Mouse (Mus musculus): ENCODE measurements at regions not wholly inside any gene's neighbourhood (a gene's known extent, or its start where the extent isn't known, plus 50 kb on each side); places are given as distances from the start of the nearest gene placed in this dataset.

GRCm38 (mm10) chr4:142390531-142391195, 151.5 kb upstream of the Kazn start:
- DNase-seq (ENCODE audit: low spot score): no peak
- H3K9ac ChIP-seq (ENCODE audit: low read length): no peak overlapping the region
- H3K9me3 ChIP-seq (ENCODE audit: control insufficient read depth, low read length): no peaks in the 10 kb centered on the region
- no peak overlapping the region for H3K27ac ChIP-seq (ENCODE audit: low read depth, low read length)
- H3K4me1 ChIP-seq (replicated peaks; ENCODE audit: control insufficient read depth, insufficient read depth, low read length): no peaks in the 10 kb centered on the region
- 85% methylated on average over 21 of the region's 21 CpGs for WGBS
- no peak for ATAC-seq (replicated peaks; ENCODE audit: low FRiP score)
- H3K36me3 ChIP-seq (ENCODE audit: control insufficient read depth, insufficient read depth, low read length): no peaks in the 10 kb centered on the region
- H3K4me3 ChIP-seq (ENCODE audit: low read depth, low read length): no peak overlapping the region
- H3K4me2 ChIP-seq (ENCODE audit: low read depth, low read length, severe bottlenecking): no peak overlapping the region
- no peaks in the 10 kb centered on the region for H3K27me3 ChIP-seq (ENCODE audit: control insufficient read depth, insufficient read depth, low read length)

DNA sequence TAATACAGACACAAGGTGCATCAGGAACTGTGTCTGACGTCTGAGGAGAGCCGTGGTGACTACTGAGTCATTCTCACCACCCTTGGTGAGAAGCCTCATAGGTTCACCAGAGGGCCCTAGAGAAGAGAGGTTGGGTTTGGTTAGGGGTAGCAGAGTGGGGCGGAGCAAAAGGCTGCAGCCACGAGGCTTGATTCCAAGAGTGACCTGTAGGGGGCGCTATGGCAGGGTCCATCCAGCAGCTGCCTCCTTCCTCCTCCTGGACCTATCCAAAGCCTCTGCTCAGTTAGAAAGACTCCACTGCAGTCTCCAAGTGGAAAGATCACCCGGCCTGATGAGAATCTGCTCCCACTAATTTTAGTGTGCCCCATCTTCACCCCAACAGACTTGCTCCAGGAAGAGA, 149.3 kb upstream of the Kazn start:
- no peak overlapping the region for H3K9ac ChIP-seq (ENCODE audit: low read length)
- H3K4me1 ChIP-seq (replicated peaks; ENCODE audit: control insufficient read depth, insufficient read depth, low read length): no peaks in the 10 kb centered on the region
- H3K4me3 ChIP-seq (ENCODE audit: low read depth, low read length): no peak overlapping the region
- no peak overlapping the region for H3K4me2 ChIP-seq (ENCODE audit: low read depth, low read length, severe bottlenecking)
- ATAC-seq (replicated peaks; ENCODE audit: low FRiP score) (no peak), DNase-seq (ENCODE audit: low spot score) (no peak)
- no peak overlapping the region for H3K27ac ChIP-seq (ENCODE audit: low read depth, low read length)
- 79% methylated on average over 6 of the region's 6 CpGs for WGBS
- no peaks in the 10 kb centered on the region for H3K9me3 ChIP-seq (ENCODE audit: control insufficient read depth, low read length)
- no peaks in the 10 kb centered on the region for H3K36me3 ChIP-seq (ENCODE audit: control insufficient read depth, insufficient read depth, low read length)
- H3K27me3 ChIP-seq (ENCODE audit: control insufficient read depth, insufficient read depth, low read length): no peaks in the 10 kb centered on the region

DNA sequence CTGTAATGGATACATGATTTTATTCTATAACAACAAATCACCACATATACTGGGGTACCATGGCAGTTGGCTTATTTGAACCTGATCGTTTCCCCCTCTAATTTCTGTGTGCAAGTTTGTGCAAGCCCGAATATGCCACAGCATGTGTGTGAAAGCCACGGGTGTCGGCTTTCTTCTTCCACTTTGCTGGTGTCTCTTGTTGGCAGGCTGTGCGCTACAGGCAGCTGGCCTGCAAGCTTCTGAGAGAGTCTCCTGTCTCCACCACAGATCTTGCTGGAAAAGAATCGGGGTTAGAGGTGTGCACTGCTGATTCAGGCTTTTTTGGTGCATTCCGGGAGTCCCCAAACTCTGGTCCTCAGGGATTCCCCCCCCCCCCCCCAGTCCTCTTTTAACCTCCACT, 142.0 kb upstream of the Kazn start:
- 0 out of 2 replicates have a peak, but pooled peaks cover 1% of the 10 kb centered on the region for H3K4me1 ChIP-seq (replicated peaks; ENCODE audit: control insufficient read depth, insufficient read depth, low read length)
- no peak overlapping the region for H3K4me3 ChIP-seq (ENCODE audit: low read depth, low read length)
- H3K4me2 ChIP-seq (ENCODE audit: low read depth, low read length, severe bottlenecking): no peak overlapping the region
- DNase-seq (ENCODE audit: low spot score): no peak
- no peak for ATAC-seq (replicated peaks; ENCODE audit: low FRiP score)
- no peak overlapping the region for H3K9ac ChIP-seq (ENCODE audit: low read length)
- no peaks in the 10 kb centered on the region for H3K36me3 ChIP-seq (ENCODE audit: control insufficient read depth, insufficient read depth, low read length)
- no peaks in the 10 kb centered on the region for H3K27me3 ChIP-seq (ENCODE audit: control insufficient read depth, insufficient read depth, low read length)
- H3K27ac ChIP-seq (ENCODE audit: low read depth, low read length): no peak overlapping the region
- H3K9me3 ChIP-seq (ENCODE audit: control insufficient read depth, low read length): no peaks in the 10 kb centered on the region
- 83% methylated on average over 7 of the region's 7 CpGs for WGBS

DNA sequence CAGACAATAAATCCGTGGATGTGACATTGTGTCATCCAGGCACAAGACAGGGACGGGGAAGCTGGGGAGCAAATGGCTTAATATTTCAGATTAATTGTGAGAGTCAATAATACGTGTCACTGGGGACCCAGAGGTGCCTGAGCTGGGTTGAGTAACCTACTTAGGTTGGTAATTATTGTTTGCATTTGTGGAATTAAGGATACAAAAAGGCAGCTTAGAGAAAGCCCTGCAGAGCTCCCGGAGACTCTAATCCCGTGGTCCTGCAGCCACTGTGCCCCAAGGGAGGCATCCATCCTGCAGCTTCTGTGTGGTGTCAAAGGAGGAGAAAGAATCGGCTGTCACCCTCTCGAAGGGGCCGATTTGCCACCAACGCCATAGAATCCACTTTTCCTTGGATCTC, 139.3 kb upstream of the Kazn start:
- no peak overlapping the region for H3K27ac ChIP-seq (ENCODE audit: low read depth, low read length)
- H3K4me2 ChIP-seq (ENCODE audit: low read depth, low read length, severe bottlenecking): no peak overlapping the region
- 12% methylated on average over 9 of the region's 9 CpGs for WGBS
- DNase-seq (ENCODE audit: low spot score): no peak
- no peaks in the 10 kb centered on the region for H3K27me3 ChIP-seq (ENCODE audit: control insufficient read depth, insufficient read depth, low read length)
- no peaks in the 10 kb centered on the region for H3K36me3 ChIP-seq (ENCODE audit: control insufficient read depth, insufficient read depth, low read length)
- no peak for ATAC-seq (replicated peaks; ENCODE audit: low FRiP score)
- H3K9ac ChIP-seq (ENCODE audit: low read length): no peak overlapping the region
- H3K4me3 ChIP-seq (ENCODE audit: low read depth, low read length): no peak overlapping the region
- H3K4me1 ChIP-seq (replicated peaks; ENCODE audit: control insufficient read depth, insufficient read depth, low read length): 0 out of 2 replicates have a peak, but pooled peaks cover 1% of the 10 kb centered on the region
- H3K9me3 ChIP-seq (ENCODE audit: control insufficient read depth, low read length): no peaks in the 10 kb centered on the region

DNA sequence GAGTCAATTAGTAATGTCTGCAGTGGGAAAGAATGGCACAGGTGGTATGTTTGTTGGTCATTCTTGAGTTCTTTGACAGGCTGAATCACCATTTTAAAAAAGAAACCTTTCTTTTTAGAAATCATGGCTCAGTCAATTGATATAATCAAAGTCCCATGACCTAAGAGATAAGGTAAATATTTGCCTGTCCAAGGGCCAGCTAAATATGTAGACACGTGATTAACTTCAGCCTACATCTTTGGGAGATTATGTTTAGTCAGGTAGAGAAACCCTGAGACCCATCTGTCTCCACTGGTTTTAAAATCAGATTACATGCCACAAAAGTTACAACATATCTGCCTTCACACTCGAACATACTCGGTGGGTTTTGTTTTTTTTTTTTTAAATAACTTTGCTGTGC, 128.6 kb upstream of the Kazn start:
- H3K4me1 ChIP-seq (replicated peaks; ENCODE audit: control insufficient read depth, insufficient read depth, low read length): no peaks in the 10 kb centered on the region
- H3K36me3 ChIP-seq (ENCODE audit: control insufficient read depth, insufficient read depth, low read length): no peaks in the 10 kb centered on the region
- H3K27ac ChIP-seq (ENCODE audit: low read depth, low read length): no peak overlapping the region
- WGBS: 85% methylated on average over 3 of the region's 3 CpGs
- H3K9ac ChIP-seq (ENCODE audit: low read length): no peak overlapping the region
- DNase-seq (ENCODE audit: low spot score) (no peak), ATAC-seq (replicated peaks; ENCODE audit: low FRiP score) (no peak)
- H3K27me3 ChIP-seq (ENCODE audit: control insufficient read depth, insufficient read depth, low read length): no peaks in the 10 kb centered on the region
- H3K4me2 ChIP-seq (ENCODE audit: low read depth, low read length, severe bottlenecking): no peak overlapping the region
- no peak overlapping the region for H3K4me3 ChIP-seq (ENCODE audit: low read depth, low read length)
- peaks cover 5% of the 10 kb centered on the region for H3K9me3 ChIP-seq (ENCODE audit: control insufficient read depth, low read length)

DNA sequence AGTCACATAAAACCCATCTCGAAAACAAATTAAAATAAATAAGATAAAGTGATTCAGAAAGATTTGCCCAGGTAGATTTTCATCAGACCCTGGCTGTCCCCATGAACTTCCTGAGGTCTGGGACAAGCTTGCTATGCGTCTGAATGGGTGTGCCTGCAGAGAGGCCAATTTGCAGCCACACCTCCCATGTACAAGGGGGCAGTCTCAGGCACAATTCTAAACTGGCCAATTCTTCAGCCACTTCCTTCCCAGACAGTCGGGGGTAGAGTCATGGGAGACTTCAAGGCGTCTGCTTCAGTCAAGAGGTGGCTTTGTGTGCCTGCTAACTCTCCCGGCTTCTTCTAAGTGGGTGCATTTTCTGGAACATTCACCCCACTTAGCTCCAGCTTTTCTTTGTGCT, 122.9 kb upstream of the Kazn start:
- Histone ChIP-seq H3K9me3 (ENCODE audit: control insufficient read depth, low read length) (peaks cover 5% of the 10 kb centered on the region), H3K4me2 (ENCODE audit: low read depth, low read length, severe bottlenecking) (no peak overlapping the region), H3K27me3 (ENCODE audit: control insufficient read depth, insufficient read depth, low read length) (no peaks in the 10 kb centered on the region), H3K36me3 (ENCODE audit: control insufficient read depth, insufficient read depth, low read length) (no peaks in the 10 kb centered on the region), H3K9ac (ENCODE audit: low read length) (no peak overlapping the region), H3K27ac (ENCODE audit: low read depth, low read length) (no peak overlapping the region), H3K4me3 (ENCODE audit: low read depth, low read length) (no peak overlapping the region), H3K4me1 (replicated peaks; ENCODE audit: control insufficient read depth, insufficient read depth, low read length) (no peaks in the 10 kb centered on the region; the same call in 1 of the 2 replicates)
- ATAC-seq (replicated peaks; ENCODE audit: low FRiP score) (0 out of 2 replicates have a peak, but pooled peaks have one; percentile 39), DNase-seq (ENCODE audit: low spot score) (no peak)
- WGBS: 49% methylated on average over 5 of the region's 5 CpGs

GRCm38 (mm10) chr4:142358866-142359265, 119.7 kb upstream of the Kazn start:
- H3K36me3 ChIP-seq (ENCODE audit: control insufficient read depth, insufficient read depth, low read length): no peaks in the 10 kb centered on the region
- H3K9me3 ChIP-seq (ENCODE audit: control insufficient read depth, low read length): no peaks in the 10 kb centered on the region
- H3K27me3 ChIP-seq (ENCODE audit: control insufficient read depth, insufficient read depth, low read length): no peaks in the 10 kb centered on the region
- 78% methylated on average over 13 of the region's 13 CpGs for WGBS
- DNase-seq (ENCODE audit: low spot score) (no peak), ATAC-seq (replicated peaks; ENCODE audit: low FRiP score) (no peak)
- H3K4me1 ChIP-seq (replicated peaks; ENCODE audit: control insufficient read depth, insufficient read depth, low read length): no peaks in the 10 kb centered on the region; the same call in 1 of the 2 replicates
- no peak overlapping the region for H3K4me3 ChIP-seq (ENCODE audit: low read depth, low read length)
- no peak overlapping the region for H3K27ac ChIP-seq (ENCODE audit: low read depth, low read length)
- H3K9ac ChIP-seq (ENCODE audit: low read length): no peak overlapping the region
- H3K4me2 ChIP-seq (ENCODE audit: low read depth, low read length, severe bottlenecking): no peak overlapping the region

DNA sequence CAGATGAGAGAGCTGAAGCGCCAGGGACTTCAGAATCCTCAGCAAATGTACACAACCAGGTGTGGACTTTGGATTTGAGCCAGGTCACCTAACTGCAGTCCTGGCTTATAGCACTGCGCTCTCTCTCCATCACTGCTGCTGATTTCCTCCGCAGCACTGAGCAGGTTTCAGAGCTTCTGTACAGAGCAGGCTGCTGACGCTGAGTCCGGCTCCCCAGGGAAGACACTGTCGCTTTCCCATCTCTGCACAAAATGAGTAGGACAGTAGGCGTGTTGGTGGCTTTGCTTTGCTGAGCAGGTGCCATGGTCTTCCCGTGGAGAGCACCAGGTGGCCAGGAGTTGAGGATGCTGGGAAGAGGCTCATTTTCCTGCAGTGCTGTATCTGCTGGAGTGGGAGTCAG, 116.2 kb upstream of the Kazn start:
- Histone ChIP-seq H3K36me3 (ENCODE audit: control insufficient read depth, insufficient read depth, low read length) (no peaks in the 10 kb centered on the region), H3K9ac (ENCODE audit: low read length) (no peak overlapping the region), H3K27ac (ENCODE audit: low read depth, low read length) (no peak overlapping the region), H3K9me3 (ENCODE audit: control insufficient read depth, low read length) (no peaks in the 10 kb centered on the region), H3K4me2 (ENCODE audit: low read depth, low read length, severe bottlenecking) (no peak overlapping the region), H3K4me1 (replicated peaks; ENCODE audit: control insufficient read depth, insufficient read depth, low read length) (no peaks in the 10 kb centered on the region), H3K27me3 (ENCODE audit: control insufficient read depth, insufficient read depth, low read length) (no peaks in the 10 kb centered on the region), H3K4me3 (ENCODE audit: low read depth, low read length) (no peak overlapping the region)
- ATAC-seq (replicated peaks; ENCODE audit: low FRiP score) (no peak), DNase-seq (ENCODE audit: low spot score) (no peak)
- WGBS: 93% methylated on average over 8 of the region's 8 CpGs

GRCm38 (mm10) chr4:142353526-142353925, 114.3 kb upstream of the Kazn start:
- Histone ChIP-seq H3K27ac (ENCODE audit: low read depth, low read length) (no peak overlapping the region), H3K36me3 (ENCODE audit: control insufficient read depth, insufficient read depth, low read length) (no peaks in the 10 kb centered on the region), H3K9me3 (ENCODE audit: control insufficient read depth, low read length) (no peaks in the 10 kb centered on the region), H3K27me3 (ENCODE audit: control insufficient read depth, insufficient read depth, low read length) (no peaks in the 10 kb centered on the region), H3K4me1 (replicated peaks; ENCODE audit: control insufficient read depth, insufficient read depth, low read length) (no peaks in the 10 kb centered on the region), H3K9ac (ENCODE audit: low read length) (no peak overlapping the region), H3K4me3 (ENCODE audit: low read depth, low read length) (no peak overlapping the region), H3K4me2 (ENCODE audit: low read depth, low read length, severe bottlenecking) (no peak overlapping the region)
- 89% methylated on average over 7 of the region's 7 CpGs for WGBS
- DNase-seq (ENCODE audit: low spot score) (no peak), ATAC-seq (replicated peaks; ENCODE audit: low FRiP score) (no peak)
